Mouse (Mus musculus): ENCODE data around the gene Figla. TPM values are rescaled to one million over a fixed set of nuclear protein-coding genes. Genes with fewer than 3 reads are reported as not detected.
"Not testable (repeated sequence)": the region's sequence is repeated elsewhere in the genome, so short reads cannot be mapped to it uniquely, and the experiment has no call there.

The Figla gene
- polyA plus RNA-seq (2015; fragmentation: Nextera tagmentation; extraction: Ambion mirVana): not detected in 2 replicates

DNA sequence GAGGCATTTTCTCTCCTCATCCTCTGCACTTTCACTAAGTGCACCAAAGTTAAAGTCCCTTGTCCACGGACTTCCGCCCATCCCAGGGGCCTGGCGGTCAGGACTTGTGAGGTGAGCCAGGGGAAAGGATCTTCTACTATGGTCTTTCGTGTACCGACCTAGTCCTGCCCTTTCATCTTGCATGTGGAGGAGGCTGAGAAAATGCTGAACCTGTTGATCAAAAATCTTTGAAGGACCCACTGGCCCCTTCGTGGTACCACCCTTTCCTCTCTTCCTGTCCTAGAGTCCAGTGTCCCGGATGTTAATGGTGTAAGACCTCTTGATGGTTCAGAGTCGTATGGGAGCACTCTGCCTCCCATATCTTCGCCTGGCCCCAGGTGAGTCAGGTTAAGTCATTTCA lies at the start of gene Figla:
Gene Figla, plus strand, starts transcription at position 301 of the 400 bp plus-strand sequence.
- Histone ChIP-seq H3K27me3 (no peaks in the 10 kb centered on the region), H3K9ac (no peak within 1 kb of the TSS), H3K4me1 (no peaks in the 10 kb centered on the region), H3K36me3 (no peaks in the 10 kb centered on the region), H3K9me3 (no peaks in the 10 kb centered on the region), H3K4me2 (no peak within 1 kb of the TSS), H3K4me3 (no peak within 1 kb of the TSS), H3K27ac (no peak within 1 kb of the TSS)
- no peak for ATAC-seq (ENCODE audit: insufficient number of reproducible peaks, low FRiP score, low TSS enrichment, low read depth)
- 81% methylated on average over 9 of the region's 9 CpGs for whole genome bisulfite sequencing

- Histone ChIP-seq H3K4me1 (0 out of 2 replicates have a peak, but pooled peaks cover 2% of the 10 kb centered on the region), H3K4me3 (no peak overlapping the region), H3K9ac (no peak overlapping the region), H3K4me2 (no peak overlapping the region), H3K36me3 (no peaks in the 10 kb centered on the region), H3K27ac (no peak overlapping the region), H3K27me3 (no peaks in the 10 kb centered on the region), H3K9me3 (no peaks in the 10 kb centered on the region)
- ATAC-seq (ENCODE audit: insufficient number of reproducible peaks, low FRiP score, low TSS enrichment, low read depth): no peak
- WGBS: 69% methylated on average over 4 of the region's 4 CpGs
Observed at GRCm38 (mm10) chr6:85966686-85967085, 49.3 kb upstream of the Figla start.

DNA sequence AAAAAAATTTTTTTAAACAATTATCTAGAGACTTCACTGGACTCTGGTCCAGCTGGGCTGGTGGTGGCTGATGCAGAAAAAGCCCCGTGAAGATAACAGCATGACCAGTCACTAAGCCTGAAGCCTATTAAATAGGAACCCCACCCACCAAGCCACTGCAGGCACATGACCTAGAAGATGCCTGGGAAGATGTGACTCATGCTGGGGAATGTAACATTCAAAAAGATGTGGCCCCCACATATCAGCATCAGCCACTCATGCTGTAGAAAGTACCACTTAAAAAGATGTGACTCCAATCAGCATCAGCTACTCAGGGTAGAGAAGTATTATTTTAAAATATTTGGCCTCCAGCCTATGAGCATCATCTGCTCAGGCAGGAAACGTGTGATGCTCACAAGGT lies 46.1 kb upstream of the Figla start:
- peaks cover 9% of the 10 kb centered on the region; the same call in 1 of the 2 replicates for H3K4me1 ChIP-seq
- H3K9me3 ChIP-seq: no peaks in the 10 kb centered on the region
- no peak for ATAC-seq (ENCODE audit: insufficient number of reproducible peaks, low FRiP score, low TSS enrichment, low read depth)
- no peaks in the 10 kb centered on the region for H3K27me3 ChIP-seq
- 54% methylated on average over 2 of the region's 2 CpGs for WGBS
- no peak overlapping the region for H3K27ac ChIP-seq
- no peak overlapping the region for H3K4me2 ChIP-seq
- H3K9ac ChIP-seq: no peak overlapping the region
- H3K4me3 ChIP-seq: no peak overlapping the region
- H3K36me3 ChIP-seq: no peaks in the 10 kb centered on the region

DNA sequence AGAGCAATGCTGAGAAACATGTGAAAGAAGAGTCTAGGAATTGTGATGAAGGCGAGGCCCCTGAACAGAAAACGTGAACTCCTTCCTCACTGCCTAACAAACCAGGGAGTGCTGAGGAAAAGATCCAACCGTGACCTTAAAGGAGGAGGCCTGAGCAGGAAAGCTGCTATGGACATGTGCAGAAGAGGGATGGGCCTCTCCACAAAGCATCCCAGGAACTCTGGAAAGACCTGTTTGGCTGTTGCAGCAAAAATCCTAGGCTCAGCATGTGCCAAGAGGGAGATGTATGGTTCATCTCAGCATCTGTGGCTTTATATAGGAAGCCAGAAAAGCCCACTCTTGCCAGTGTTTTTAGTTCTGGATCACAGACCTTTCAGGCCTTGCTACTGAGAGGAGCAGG lies 43.3 kb upstream of the Figla start:
- Histone ChIP-seq H3K4me1 (peaks cover 9% of the 10 kb centered on the region; the same call in 1 of the 2 replicates), H3K27ac (peak overlapping the region; percentile 57), H3K4me2 (no peak overlapping the region), H3K4me3 (no peak overlapping the region), H3K36me3 (no peaks in the 10 kb centered on the region), H3K27me3 (no peaks in the 10 kb centered on the region), H3K9ac (no peak overlapping the region), H3K9me3 (no peaks in the 10 kb centered on the region)
- WGBS: 33% methylated on average over 3 of the region's 3 CpGs
- no peak for ATAC-seq (ENCODE audit: insufficient number of reproducible peaks, low FRiP score, low TSS enrichment, low read depth)

- Histone ChIP-seq H3K4me1 (peaks cover 9% of the 10 kb centered on the region; the same call in 1 of the 2 replicates), H3K27me3 (no peaks in the 10 kb centered on the region), H3K36me3 (no peaks in the 10 kb centered on the region), H3K4me3 (no peak overlapping the region), H3K9me3 (no peaks in the 10 kb centered on the region), H3K9ac (no peak overlapping the region), H3K4me2 (no peak overlapping the region), H3K27ac (peak overlapping the region; percentile 57; the same call in 1 of the 2 replicates)
- ATAC-seq (ENCODE audit: insufficient number of reproducible peaks, low FRiP score, low TSS enrichment, low read depth): no peak
- 77% methylated on average over 3 of the region's 3 CpGs for WGBS
Observed at GRCm38 (mm10) chr6:85973336-85973735, 42.6 kb upstream of the Figla start.

- Histone ChIP-seq H3K4me2 (no peak overlapping the region), H3K9me3 (no peaks in the 10 kb centered on the region), H3K27ac (no peak overlapping the region), H3K27me3 (no peaks in the 10 kb centered on the region), H3K36me3 (no peaks in the 10 kb centered on the region), H3K4me3 (no peak overlapping the region), H3K4me1 (peaks cover 9% of the 10 kb centered on the region; the same call in 1 of the 2 replicates), H3K9ac (no peak overlapping the region)
- WGBS: 39% methylated on average over 10 of the region's 10 CpGs
- ATAC-seq (ENCODE audit: insufficient number of reproducible peaks, low FRiP score, low TSS enrichment, low read depth): no peak
Observed at GRCm38 (mm10) chr6:85974941-85975617, 40.9 kb upstream of the Figla start.

GRCm38 (mm10) chr6:85975761-85976160 lies 40.2 kb upstream of the Figla start:
- H3K4me3 ChIP-seq: no peak overlapping the region
- H3K4me1 ChIP-seq: peaks cover 9% of the 10 kb centered on the region; the same call in 1 of the 2 replicates
- no peak overlapping the region for H3K27ac ChIP-seq
- ATAC-seq (ENCODE audit: insufficient number of reproducible peaks, low FRiP score, low TSS enrichment, low read depth): no peak
- 75% methylated on average over 1 of the region's 1 CpGs for WGBS
- H3K4me2 ChIP-seq: no peak overlapping the region
- H3K9me3 ChIP-seq: no peaks in the 10 kb centered on the region
- no peaks in the 10 kb centered on the region for H3K36me3 ChIP-seq
- no peaks in the 10 kb centered on the region for H3K27me3 ChIP-seq
- no peak overlapping the region for H3K9ac ChIP-seq

- H3K36me3 ChIP-seq: no peaks in the 10 kb centered on the region
- no peaks in the 10 kb centered on the region for H3K27me3 ChIP-seq
- WGBS: 89% methylated on average over 5 of the region's 5 CpGs
- H3K4me3 ChIP-seq: no peak overlapping the region
- H3K4me1 ChIP-seq: peaks cover 9% of the 10 kb centered on the region; the same call in 1 of the 2 replicates
- no peak overlapping the region for H3K9ac ChIP-seq
- no peak for ATAC-seq (ENCODE audit: insufficient number of reproducible peaks, low FRiP score, low TSS enrichment, low read depth)
- H3K27ac ChIP-seq: no peak overlapping the region
- no peak overlapping the region for H3K4me2 ChIP-seq
- H3K9me3 ChIP-seq: no peaks in the 10 kb centered on the region
Observed at GRCm38 (mm10) chr6:85976242-85976641, 39.7 kb upstream of the Figla start.

GRCm38 (mm10) chr6:85978736-85979135 lies 37.2 kb upstream of the Figla start:
- H3K9me3 ChIP-seq; H3K36me3 ChIP-seq; H3K27me3 ChIP-seq; ATAC-seq (ENCODE audit: insufficient number of reproducible peaks, low FRiP score, low TSS enrichment, low read depth); H3K27ac ChIP-seq; H3K9ac ChIP-seq; H3K4me2 ChIP-seq; H3K4me1 ChIP-seq; H3K4me3 ChIP-seq: not testable (repeated sequence)
- 74% methylated on average over 4 of the region's 4 CpGs for WGBS

DNA sequence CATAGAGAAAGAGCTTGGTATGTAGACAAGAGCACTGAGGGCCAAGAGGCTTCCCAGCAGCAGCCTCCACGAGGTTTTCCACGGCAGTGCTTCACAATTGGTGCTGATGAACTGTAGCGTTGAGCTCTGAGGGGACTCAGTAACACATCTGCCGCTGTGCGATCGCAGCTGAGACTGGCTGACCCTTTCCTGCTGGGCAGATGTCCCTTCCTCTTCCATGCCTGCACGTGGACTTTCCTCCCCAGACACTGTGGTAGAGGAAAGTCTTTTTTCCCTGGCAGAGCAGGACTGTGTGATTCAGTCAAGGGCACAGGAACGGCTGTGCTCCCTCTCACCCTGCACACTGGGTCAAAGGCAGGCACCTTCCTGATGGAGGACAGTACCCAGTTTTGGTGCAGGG lies 31.6 kb upstream of the Figla start:
- no peaks in the 10 kb centered on the region for H3K9me3 ChIP-seq
- H3K36me3 ChIP-seq: no peaks in the 10 kb centered on the region
- H3K27me3 ChIP-seq: no peaks in the 10 kb centered on the region
- 75% methylated on average over 8 of the region's 8 CpGs for WGBS
- H3K27ac ChIP-seq: no peak overlapping the region
- H3K4me3 ChIP-seq: no peak overlapping the region
- no peak for ATAC-seq (ENCODE audit: insufficient number of reproducible peaks, low FRiP score, low TSS enrichment, low read depth)
- H3K4me1 ChIP-seq: no peaks in the 10 kb centered on the region
- H3K9ac ChIP-seq: no peak overlapping the region
- H3K4me2 ChIP-seq: no peak overlapping the region

DNA sequence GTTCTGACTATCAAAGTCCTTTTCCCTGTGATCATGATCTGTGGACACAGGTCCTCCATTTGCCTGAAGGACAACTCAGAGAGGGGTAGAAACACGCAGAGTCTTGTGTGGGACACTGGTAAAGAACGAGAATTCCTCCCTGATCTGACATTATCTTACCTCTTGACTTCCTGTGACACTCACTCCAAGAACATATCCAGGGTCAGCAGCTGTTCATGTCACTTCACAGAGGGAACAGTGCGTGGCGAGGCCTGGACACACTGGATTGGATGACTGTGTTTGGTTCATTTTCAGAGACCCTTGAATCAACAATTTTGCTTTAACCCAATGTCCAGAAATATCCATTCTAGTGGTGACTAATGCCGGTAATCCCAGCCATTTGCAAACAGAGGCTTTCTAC lies 26.4 kb upstream of the Figla start:
- not testable (repeated sequence) for H3K4me3 ChIP-seq; H3K4me1 ChIP-seq; H3K36me3 ChIP-seq; H3K9ac ChIP-seq; H3K27me3 ChIP-seq; H3K4me2 ChIP-seq; ATAC-seq (ENCODE audit: insufficient number of reproducible peaks, low FRiP score, low TSS enrichment, low read depth); H3K27ac ChIP-seq; H3K9me3 ChIP-seq
- 78% methylated on average over 5 of the region's 5 CpGs for WGBS

GRCm38 (mm10) chr6:85990774-85991173 lies 25.2 kb upstream of the Figla start:
- not testable (repeated sequence) for H3K4me3 ChIP-seq; H3K4me1 ChIP-seq; H3K9ac ChIP-seq; H3K9me3 ChIP-seq; H3K36me3 ChIP-seq; H3K27ac ChIP-seq; ATAC-seq (ENCODE audit: insufficient number of reproducible peaks, low FRiP score, low TSS enrichment, low read depth); H3K27me3 ChIP-seq; H3K4me2 ChIP-seq
- WGBS: 88% methylated on average over 5 of the region's 5 CpGs
